Mouse (Mus musculus): Measurements from ENCODE around the gene Rhbdf1.

- TF ChIP-seq GATA1 (IDR thresholded peaks at IDR 0.05; ENCODE audit: borderline replicate concordance, low read length) = no peak
- no peak for TF ChIP-seq FLI1 (IDR thresholded peaks at IDR 0.05; ENCODE audit: low read length)
These were observed 13.5 kb upstream of the Rhbdf1 start for GRCm38 (mm10) chr11:32235646-32236045.
